Mouse (Mus musculus) cerebellum, postnatal 25 days (tissue): Measurements from ENCODE around the gene Ggt6.

ENCODE experiments used
- DNase-seq, 2 experiments: peaks; one replicate each; pipeline ENCODE4 v3.0.0; 2021; ENCODE audit warnings: mixed read lengths in 2 of 2

Ggt6 gene

GRCm38 (mm10) chr11:72434963-72435693, at the start of gene Ggt6:
Ggt6 (plus strand) TSS chr11:72435526.
- no peak for DNase-seq

- no peak for DNase-seq
These were observed 47.2 kb upstream of the Ggt6 start for GRCm38 (mm10) chr11:72388113-72388529.

GRCm38 (mm10) chr11:72389407-72390142, 45.8 kb upstream of the Ggt6 start:
- peak in 1 of 2 experiments; percentile 11 for DNase-seq

- no peak for DNase-seq
These were observed 44.1 kb upstream of the Ggt6 start for GRCm38 (mm10) chr11:72391181-72391580.

- DNase-seq: no peak
These were observed 42.1 kb upstream of the Ggt6 start for GRCm38 (mm10) chr11:72393243-72393642.

- peak in 1 of 2 experiments; percentile 16 for DNase-seq
These were observed 41.7 kb upstream of the Ggt6 start for GRCm38 (mm10) chr11:72393669-72394068.

- DNase-seq: no peak
These were observed 40.6 kb upstream of the Ggt6 start for GRCm38 (mm10) chr11:72394694-72395093.

GRCm38 (mm10) chr11:72395652-72396051, 39.7 kb upstream of the Ggt6 start:
- no peak for DNase-seq

- DNase-seq: no peak
These were observed 38.7 kb upstream of the Ggt6 start for GRCm38 (mm10) chr11:72396621-72397020.

- peak in 1 of 2 experiments; percentile 40 for DNase-seq
These were observed 38.3 kb upstream of the Ggt6 start for GRCm38 (mm10) chr11:72397072-72397471.

- no peak for DNase-seq
These were observed 37.4 kb upstream of the Ggt6 start for GRCm38 (mm10) chr11:72397811-72398525.

- DNase-seq: no peak
These were observed 34.3 kb upstream of the Ggt6 start for GRCm38 (mm10) chr11:72401068-72401467.

- DNase-seq: no peak
These were observed 33.3 kb upstream of the Ggt6 start for GRCm38 (mm10) chr11:72402017-72402416.

GRCm38 (mm10) chr11:72402969-72403368, 32.4 kb upstream of the Ggt6 start:
- DNase-seq: no peak

- no peak for DNase-seq
These were observed 29.8 kb upstream of the Ggt6 start for GRCm38 (mm10) chr11:72405532-72405931.

- no peak for DNase-seq
These were observed 29.1 kb upstream of the Ggt6 start for GRCm38 (mm10) chr11:72406079-72406675.

GRCm38 (mm10) chr11:72407081-72407480, 28.2 kb upstream of the Ggt6 start:
- DNase-seq: no peak

GRCm38 (mm10) chr11:72407574-72407973, 27.8 kb upstream of the Ggt6 start:
- DNase-seq: no peak

GRCm38 (mm10) chr11:72408451-72409170, 26.7 kb upstream of the Ggt6 start:
- DNase-seq: no peak

- DNase-seq: no peak
These were observed 25.5 kb upstream of the Ggt6 start for GRCm38 (mm10) chr11:72409649-72410385.

- DNase-seq: no peak
These were observed 24.7 kb upstream of the Ggt6 start for GRCm38 (mm10) chr11:72410521-72411092.
